Mouse (Mus musculus) ovary, adult 2 months (tissue): ENCODE data around the gene Hpn. TPM values are rescaled to one million over a fixed set of nuclear protein-coding genes. Genes with fewer than 3 reads are reported as not detected.

Experiments
- polyA plus RNA-seq: library from polyadenylated mRNA; depleted of rRNA; stranded (reverse); fragments of >200 nt; gene quantifications from 2 replicates; pipeline ENCODE4 v1.2.3, GENCODE M21; 2012; rRNA removed

Hpn gene
- 17.8 and 20.1 TPM in 2 replicates for polyA plus RNA-seq

DNA sequence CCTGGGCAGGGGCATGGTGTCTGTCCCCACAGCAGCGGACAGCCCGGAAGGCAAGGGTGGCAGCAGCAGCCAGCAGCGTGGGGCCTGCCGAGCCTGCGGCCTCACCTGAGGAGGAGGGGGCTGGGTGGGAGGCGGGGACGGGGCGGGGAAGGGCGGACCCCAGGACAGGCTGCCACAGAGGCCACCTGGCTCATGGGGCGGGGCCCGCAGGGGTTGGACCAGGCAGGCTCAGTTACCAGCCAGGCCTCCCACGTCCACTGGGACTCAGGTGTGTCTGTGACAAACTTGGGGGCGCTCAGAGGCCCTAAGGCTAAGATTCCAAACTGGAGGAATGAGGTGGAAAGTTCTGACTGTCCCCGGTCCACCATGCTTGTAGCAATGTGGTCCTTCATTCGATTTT is at the start of gene Hpn:
TSS of gene Hpn (minus strand) at position 109 of the 400 bp plus-strand sequence.

DNA sequence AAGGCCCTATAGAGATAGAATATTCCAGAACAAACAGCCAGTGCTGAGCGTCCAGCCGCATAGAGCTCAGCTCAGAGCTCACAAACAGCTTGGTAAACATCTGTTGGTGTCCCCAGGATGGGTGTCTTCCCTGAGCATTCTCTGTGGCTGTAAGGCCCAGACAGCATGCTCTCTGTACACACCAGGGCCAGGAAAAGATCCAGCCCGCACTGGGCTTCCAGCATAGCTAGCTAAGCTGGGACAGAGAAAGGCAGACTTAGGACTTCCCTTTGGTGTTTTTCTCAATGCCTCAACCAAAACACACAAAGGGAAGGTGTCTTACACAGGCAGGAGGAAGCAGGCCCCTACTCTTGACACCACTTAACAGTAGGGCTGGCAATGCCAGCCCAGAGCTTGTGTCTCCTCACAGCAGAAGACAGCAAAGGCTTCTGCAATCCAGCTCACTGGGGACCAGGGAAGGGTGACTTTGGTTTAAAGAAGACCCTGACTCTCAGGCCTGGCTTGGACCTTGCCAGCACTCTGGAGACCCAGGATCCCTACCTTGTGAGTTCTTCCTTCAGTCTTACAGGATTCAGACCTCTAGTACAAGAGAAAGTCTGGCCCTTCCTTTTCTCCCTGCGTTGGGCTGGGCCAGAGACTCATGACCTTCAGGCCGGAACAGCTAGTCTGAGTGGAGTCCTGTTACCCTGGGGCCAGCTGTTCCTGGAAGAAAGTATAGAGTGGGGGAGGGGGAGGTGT is 40.4 kb upstream of the Hpn start, which contains the start of gene Gramd1a:
TSS of gene Gramd1a (minus strand) at position 601 of the 738 bp plus-strand sequence.

DNA sequence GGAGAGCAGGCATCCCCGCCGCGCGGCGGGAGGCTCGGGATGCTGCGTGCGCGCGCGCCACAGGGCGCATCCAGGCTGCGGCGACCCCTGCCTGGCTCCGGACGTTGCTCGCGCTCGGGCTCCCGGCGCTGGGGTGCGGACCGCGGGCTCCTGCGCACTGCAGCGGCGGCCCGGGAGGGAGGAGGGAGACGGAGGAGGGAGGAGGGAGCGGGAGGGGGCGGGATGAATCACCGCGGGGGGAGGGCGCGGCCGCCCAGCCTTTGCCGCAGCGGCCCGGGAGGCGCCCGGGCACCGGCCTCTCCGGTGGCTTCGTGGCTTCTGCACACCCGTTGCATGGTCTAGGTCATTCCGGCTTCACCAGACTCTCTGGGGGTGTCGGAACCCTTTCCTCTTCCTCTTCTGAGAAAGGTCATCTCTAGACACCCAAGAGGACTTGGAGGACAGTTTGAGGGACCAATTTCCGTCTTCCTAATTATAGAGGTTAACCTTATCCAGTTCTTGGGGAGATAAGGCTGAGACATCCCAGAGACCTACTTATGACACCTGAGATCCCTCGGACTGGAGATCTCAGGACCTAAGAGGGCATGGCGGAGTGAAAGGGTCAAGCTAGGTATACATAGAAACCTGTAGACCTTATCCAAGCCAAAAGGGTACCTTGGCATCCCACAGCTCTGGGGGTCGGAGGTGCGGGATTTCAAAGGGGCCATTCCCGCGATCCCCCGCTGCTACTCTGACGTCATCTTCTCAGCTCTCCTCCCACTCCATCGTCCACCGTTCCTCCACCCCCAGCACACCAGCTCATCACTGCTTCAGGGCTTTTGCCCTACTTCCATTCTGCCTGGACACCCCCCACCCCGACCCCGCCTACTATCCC is 12.0 kb upstream of the Hpn start, which contains the start of gene Scn1b:
TSS of gene Scn1b (minus strand) at position 153 of the 874 bp plus-strand sequence.

DNA sequence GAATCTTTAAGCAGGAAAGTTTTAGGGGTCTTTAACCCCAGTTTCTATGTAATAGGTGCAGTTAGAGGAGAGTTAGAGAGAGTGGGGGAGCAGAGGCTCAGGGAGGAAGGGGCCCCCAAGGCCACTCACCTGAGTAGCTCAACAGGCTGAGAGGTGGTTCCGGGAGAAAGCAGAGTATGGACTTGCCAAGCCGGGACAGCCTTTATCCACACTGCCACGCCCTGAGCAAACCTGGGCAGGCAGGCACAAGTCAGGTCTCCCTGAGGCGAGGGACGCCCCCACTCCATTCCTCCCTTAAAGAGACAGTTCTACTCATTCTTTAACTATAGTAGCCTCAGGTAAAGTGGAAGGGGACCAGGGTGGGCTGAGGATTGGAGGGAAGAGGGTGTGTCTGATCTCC is 38.6 kb downstream of the Hpn start, which contains the start of gene Fxyd3:
TSS of gene Fxyd3 (minus strand) at position 213 of the 400 bp plus-strand sequence.

DNA sequence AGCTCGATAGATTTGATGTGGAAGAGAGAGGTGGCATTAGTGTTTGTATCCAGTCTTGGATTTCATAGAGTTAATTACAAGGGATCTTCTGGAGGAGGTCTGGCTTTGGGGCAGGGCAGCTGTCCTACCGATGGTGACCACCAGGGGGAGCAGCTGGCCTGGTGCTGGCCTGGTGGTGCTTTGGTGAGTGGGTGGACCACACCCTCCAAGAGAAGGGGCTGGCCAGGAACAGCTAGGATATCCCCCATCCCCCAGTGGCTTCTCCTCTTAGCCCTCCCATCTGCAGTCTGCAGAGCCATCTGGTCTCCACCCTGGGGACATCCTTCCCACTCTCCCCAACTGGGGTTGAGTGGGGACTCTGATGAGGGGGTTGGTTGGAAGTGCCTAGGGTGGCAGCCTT is 56.0 kb downstream of the Hpn start, which contains the start of gene Lgi4:
TSS of gene Lgi4 (plus strand) at position 235 of the 400 bp plus-strand sequence.

DNA sequence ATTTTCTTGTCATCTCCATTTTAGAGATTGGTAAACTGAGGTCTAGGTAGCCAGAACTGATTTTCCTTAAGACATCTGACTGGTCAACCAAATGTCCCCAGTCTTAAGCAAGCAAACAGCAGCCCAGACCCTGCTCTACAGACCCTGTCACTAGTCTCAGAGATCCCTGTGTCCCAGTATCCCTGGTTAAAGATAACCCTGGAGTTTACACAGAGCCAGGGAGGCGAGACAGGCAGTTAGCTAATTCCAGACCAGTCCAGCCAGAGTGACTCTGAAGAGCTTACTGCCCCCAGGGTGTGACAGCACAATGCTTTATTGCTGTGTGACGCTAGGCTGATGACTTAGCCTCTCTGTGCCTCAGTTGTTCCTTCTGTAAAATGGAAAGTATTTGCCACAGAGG is 58.0 kb downstream of the Hpn start, which contains the start of gene Fxyd1:
TSS of gene Fxyd1 (minus strand) at position 129 of the 400 bp plus-strand sequence.

DNA sequence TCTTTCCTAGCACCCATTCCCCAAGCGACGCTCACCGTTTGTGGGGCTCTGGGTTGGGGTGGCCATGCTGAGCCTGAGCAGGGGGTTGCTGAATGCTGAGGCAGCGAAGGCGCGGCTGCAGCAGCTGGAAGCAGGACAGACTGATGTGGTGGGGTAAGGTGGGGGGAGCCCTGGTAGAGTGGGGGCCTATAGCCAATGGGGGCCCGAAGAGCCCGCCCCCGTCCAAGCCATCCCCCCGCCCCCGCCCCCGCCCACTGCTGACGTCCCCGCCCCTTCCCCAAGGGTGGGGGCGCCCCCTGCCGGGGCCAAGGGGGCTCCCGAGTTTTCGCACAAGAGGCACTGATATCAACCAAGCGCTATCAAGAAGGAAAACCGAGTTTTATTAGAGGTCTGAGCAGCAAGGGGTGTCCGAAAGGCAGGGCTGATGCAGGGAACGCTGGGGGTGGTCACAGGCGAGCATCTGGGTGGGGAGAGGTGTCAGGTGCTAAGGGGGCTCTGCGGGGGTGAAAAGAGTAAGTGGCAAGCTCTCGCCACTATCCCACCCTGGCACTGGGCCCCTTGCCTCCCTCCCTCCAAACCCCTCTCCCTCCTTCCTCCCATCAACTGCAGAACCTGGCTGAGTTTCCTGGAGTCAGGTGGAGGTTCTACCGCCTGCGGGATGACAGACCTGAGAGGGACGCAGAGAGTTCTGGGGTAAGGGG is 63.6 kb downstream of the Hpn start, which contains the start of gene Fxyd7:
TSS of gene Fxyd7 (minus strand) at position 147 of the 701 bp plus-strand sequence.

Other genes starting within 250 kb of the Hpn start
- 1.4 and 1.6 TPM in 2 replicates for gene Cd22, start 234.9 kb downstream of the Hpn start, polyA plus RNA-seq
- gene Mag, start 200.4 kb downstream of the Hpn start, polyA plus RNA-seq = 0.99 and 1.1 TPM in 2 replicates
- gene Hamp2, start 190.6 kb downstream of the Hpn start, polyA plus RNA-seq = 3.6 and 6.3 TPM in 2 replicates
- 2.3 and 5.6 TPM in 2 replicates for gene Hamp, start 171.3 kb downstream of the Hpn start, polyA plus RNA-seq
- gene Usf2, start 158.5 kb downstream of the Hpn start, polyA plus RNA-seq = 245 and 388 TPM in 2 replicates
- gene Lsr, start 141.8 kb downstream of the Hpn start, polyA plus RNA-seq = 139 and 178 TPM in 2 replicates
- gene Fam187b, start 141.5 kb downstream of the Hpn start, polyA plus RNA-seq = 3.3 and 3.7 TPM in 2 replicates
- 45.3 and 62.0 TPM in 2 replicates for gene Fxyd5, start 72.8 kb downstream of the Hpn start, polyA plus RNA-seq
- gene Fxyd7, start 63.8 kb downstream of the Hpn start, polyA plus RNA-seq = 10.8 and 13.2 TPM in 2 replicates
- gene Fxyd1, start 58.1 kb downstream of the Hpn start, polyA plus RNA-seq = 373 and 445 TPM in 2 replicates
- 5.8 and 6.0 TPM in 2 replicates for gene Lgi4, start 55.9 kb downstream of the Hpn start, polyA plus RNA-seq
- 28.6 and 41.3 TPM in 2 replicates for gene Fxyd3, start 38.6 kb downstream of the Hpn start, polyA plus RNA-seq
- gene Scn1b, start 11.7 kb upstream of the Hpn start, polyA plus RNA-seq = 41.7 and 53.9 TPM in 2 replicates
- 237 and 249 TPM in 2 replicates for gene Gramd1a, start 40.6 kb upstream of the Hpn start, polyA plus RNA-seq
- not detected in 2 replicates for gene Scgb2b2, start 175.2 kb upstream of the Hpn start, polyA plus RNA-seq
- gene Scgb1b2, start 176.5 kb upstream of the Hpn start, polyA plus RNA-seq = not detected in 2 replicates
- not detected in 2 replicates for gene Scgb2b3, start 246.8 kb upstream of the Hpn start, polyA plus RNA-seq